Mouse (Mus musculus): Measurements from ENCODE around the gene Clpx.
"Not testable (repeated sequence)": the region's sequence is repeated elsewhere in the genome, so short reads cannot be mapped to it uniquely, and the experiment has no call there.

The Clpx gene

DNA sequence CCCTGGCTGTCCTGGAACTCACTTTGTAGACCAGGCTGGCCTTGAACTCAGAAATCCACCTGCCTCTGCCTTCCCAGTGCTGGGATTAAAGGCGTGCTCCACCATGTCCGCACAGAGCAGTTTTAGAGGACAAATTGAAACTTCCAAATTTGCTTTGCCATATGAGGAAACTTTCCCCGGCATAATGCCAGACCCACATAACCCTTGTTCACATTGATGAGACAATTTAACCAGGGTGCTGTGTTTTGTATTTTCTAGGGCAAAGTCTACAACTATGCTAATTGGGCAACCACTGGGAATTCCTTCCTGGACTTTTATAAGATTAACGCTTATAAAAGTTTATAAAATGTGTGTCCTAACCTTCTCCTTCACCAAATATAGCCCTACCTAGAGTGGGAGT is 4.1 kb upstream of the Clpx start:
- DNase-seq (ENCODE audit: extremely low spot score, low spot score), result no peak

GRCm38 (mm10) chr9:65292421-65292820 is 1.6 kb upstream of the Clpx start:
- DNase-seq (ENCODE audit: extremely low spot score, low spot score), result no peak

DNA sequence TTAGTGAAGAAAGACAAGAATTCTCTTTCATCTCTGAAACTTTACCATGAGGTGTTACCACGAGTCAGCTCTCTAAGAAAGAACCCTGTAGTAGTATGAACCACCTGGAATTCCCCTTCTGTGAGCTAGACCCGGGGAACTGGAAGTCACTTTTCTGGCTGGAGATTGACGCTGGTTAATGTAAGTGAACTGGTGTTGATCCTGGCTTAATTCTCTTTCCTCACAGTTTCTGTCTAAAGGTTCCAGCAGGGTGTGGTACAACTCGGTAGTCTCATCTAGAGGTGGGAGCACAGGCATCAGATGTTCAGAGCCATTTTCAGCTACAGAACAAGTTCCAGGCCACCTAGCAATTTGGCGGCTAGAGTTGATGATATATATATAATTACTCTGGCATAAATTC is 941 bp upstream of the Clpx start:
- DNase-seq (ENCODE audit: extremely low spot score, low spot score), result peak; percentile 16

DNA sequence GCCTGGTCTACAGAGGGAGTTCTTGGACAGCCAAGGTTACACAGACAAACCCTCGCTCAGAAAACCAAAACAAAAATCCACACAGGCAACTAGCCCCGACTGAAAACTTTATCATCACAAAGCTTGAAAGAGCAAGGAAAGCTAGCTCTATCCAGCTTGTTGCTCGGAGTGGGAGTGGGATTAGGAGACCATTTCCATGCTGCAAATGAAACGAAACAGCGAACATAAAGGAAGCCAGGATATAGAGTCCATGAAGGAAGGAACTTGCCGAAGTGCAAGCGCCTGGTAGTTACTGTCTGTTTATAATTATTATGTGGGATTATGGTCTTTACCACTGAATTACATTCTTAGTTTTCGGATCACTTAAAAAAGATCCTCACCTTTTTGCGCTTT is 484 bp upstream of the Clpx start:
- DNase-seq (ENCODE audit: extremely low spot score, low spot score), result peak; percentile 37

GRCm38 (mm10) chr9:65294716-65295378 is 787 bp downstream of the Clpx start:
- no peak for DNase-seq (ENCODE audit: extremely low spot score, low spot score)

DNA sequence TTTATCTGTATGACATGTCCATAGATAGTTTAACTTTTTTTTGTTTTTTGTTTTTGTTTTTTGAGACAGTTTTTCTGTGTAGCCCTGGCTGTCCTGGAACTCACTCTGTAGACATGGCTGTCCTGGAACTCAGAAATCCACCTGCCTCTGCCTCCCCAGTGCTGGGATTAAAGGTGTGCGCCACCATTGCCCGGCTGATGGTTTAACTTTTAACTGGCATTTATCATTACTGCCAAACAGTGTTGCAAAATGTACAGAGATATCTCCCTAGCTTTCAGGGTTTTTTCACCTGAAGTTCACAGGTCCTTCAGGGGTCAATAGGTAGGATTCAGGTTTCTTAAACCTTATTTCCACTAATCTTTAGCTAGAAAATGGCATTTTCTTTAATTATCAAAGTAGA is 3.0 kb downstream of the Clpx start:
- DNase-seq (ENCODE audit: extremely low spot score, low spot score), result no peak

DNA sequence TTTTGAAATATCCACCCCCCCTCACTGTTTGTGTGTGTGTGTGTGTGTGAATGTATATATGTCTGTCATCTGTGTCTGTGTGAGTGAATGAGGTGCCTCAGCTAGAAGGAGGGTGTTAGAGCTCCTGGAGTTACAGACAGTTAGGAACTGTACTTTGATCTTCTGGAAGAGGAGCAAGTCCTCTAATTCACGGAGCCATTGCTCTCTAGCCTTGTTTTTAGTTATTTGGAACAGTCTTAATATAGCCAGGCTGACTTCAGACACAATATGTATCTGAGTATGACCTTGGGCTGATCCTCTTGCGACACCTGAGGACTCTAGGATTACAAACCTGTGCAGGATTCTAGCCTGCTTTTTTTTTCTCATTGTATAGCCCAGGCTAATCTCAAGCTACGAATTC is 4.7 kb downstream of the Clpx start:
- no peak for DNase-seq (ENCODE audit: extremely low spot score, low spot score)

DNA sequence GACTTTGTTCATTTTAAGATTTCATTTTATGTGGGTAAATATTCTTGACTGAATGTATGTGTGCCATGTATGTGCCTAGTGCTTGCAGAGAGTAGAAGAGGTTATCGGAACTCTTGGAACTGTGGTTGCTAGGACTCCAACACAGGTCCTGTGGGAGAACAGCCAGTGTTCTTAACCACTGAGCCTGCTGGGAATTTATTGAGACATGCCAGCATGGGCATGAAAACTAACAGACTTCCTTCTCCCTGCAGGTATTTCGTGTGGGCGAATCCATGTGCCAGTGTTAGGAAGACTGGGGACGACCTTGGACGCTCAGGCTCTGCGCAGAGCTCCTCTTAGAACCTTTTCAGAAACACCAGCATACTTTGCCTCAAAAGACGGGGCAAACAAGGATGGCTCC is 5.6 kb downstream of the Clpx start:
- no peak for DNase-seq (ENCODE audit: extremely low spot score, low spot score)

- DNase-seq (ENCODE audit: extremely low spot score, low spot score), result no peak
Observed at GRCm38 (mm10) chr9:65302327-65302983, 8.4 kb downstream of the Clpx start.

DNA sequence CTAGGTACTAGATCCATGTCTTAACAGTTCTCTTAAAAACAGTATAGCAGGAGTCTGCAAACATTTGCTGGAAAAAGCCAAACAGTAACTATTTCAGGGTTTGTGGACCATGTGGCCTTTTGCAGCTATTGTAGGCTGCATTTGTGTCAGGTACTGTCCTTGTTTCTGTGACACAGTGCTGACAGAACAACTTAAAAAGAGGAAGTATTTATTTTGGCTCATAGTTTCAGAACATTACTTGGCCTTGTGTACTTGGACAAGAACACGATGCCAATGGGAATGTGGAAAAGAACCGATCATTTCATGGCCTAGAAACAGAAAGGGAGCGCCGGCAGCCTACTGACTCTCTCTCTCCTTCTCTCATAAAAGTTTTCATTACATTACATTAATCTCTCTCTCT is 9.5 kb downstream of the Clpx start:
- DNase-seq (ENCODE audit: extremely low spot score, low spot score), result no peak

DNA sequence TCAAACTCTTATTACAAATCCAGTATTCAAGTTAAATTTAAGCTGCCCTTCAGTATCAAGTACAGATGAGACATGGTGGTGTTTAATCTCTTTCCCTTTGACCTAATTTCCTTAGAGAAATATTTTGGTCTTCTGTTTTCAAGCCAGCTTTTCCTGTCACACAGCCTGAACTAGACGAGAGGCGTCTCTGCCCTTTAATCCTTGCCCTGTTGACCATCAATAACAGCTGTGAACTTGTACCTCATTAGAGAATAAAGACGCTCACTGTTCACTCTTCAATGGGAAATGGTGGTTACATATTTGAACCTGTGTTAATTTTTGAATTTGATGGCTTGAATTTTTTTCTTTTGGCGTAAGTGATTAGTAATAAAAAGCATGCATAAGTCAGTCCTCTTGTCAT is 10.2 kb downstream of the Clpx start:
- DNase-seq (ENCODE audit: extremely low spot score, low spot score), result no peak

DNA sequence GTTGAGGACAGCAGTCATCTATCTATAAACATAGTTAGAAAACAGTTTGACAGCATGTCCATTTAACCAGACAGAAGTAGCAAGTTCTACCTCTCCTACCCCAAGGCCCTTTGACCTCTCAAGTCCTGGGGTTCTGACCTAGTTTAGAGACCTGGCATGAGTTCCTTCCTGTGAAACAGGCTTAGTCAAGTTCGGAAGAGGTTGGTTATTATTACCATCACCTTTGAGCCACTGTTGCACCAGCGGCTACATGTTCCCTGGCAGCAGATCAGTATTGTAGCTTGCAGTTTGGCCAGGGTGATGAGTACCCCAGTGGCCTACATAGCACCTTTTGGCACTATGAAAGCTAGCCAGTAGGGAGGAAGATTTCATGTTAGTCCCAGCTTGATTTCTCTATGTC is 12.6 kb downstream of the Clpx start:
- no peak for DNase-seq (ENCODE audit: extremely low spot score, low spot score)

- DNase-seq (ENCODE audit: extremely low spot score, low spot score), result no peak
Observed at GRCm38 (mm10) chr9:65308011-65308410, 14.0 kb downstream of the Clpx start.

DNA sequence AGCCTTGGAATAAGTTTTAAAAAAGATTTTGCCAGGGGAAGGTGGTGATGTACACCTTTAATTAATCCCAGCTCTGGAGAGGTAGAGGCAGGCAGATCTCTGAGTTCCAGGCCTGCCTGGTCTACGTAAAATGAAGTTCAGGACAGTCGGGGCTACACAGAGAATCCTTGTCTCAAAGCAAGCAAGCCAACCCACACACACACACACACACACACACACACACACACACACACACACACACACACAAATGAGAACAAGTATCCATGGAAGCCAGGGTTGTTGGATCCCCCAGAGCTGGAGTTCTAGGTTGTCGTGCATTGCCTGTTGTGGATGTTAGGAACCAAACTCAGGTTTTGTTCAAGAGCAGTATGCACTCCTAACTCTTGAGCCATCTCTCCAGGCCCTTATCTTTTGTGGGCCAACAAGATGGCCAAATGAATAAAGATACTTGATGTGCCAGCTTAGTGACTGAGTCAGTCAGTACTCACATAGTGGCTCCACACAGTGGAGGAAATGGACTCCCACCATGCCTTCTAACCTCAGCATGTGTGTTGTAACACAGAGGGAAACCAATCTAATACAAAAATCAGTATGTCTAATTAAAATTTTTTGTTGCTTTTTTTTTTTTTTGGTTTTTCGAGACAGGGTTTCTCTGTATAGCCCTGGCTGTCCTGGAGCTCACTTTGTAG is 18.8 kb downstream of the Clpx start:
- peak; percentile 19 for DNase-seq (ENCODE audit: extremely low spot score, low spot score)

- no peak for DNase-seq (ENCODE audit: extremely low spot score, low spot score)
Observed at GRCm38 (mm10) chr9:65313846-65314245, 19.8 kb downstream of the Clpx start.

DNA sequence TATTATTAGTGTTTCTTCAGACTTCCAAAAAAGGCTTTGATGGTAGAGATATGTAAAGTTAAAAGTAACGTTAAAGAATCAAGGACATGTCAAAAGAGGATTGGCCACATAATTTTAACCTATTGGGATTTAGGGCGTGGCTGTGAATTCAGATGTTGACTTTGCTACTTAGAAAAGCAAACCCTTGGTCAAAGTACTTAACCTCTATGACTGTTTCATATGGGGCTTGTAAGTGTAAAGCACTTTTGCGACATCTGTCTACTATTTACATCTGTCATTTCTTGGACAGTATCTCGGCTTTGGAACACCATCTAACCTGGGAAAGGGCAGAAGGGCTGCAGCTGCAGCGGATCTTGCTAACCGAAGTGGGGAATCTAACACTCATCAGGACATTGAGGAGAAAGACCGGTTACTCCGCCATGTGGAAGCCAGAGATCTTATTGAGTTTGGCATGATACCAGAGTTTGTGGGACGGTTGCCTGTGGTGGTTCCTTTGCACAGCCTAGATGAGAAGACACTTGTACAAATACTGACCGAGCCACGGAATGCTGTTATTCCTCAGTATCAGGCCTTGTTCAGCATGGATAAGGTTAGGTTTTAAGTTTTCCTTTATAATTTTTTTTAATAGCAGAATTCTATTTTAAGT is 28.3 kb downstream of the Clpx start:
- DNase-seq (ENCODE audit: extremely low spot score, low spot score), result no peak

GRCm38 (mm10) chr9:65325971-65326370 is 31.9 kb downstream of the Clpx start:
- no peak for DNase-seq (ENCODE audit: extremely low spot score, low spot score)

DNA sequence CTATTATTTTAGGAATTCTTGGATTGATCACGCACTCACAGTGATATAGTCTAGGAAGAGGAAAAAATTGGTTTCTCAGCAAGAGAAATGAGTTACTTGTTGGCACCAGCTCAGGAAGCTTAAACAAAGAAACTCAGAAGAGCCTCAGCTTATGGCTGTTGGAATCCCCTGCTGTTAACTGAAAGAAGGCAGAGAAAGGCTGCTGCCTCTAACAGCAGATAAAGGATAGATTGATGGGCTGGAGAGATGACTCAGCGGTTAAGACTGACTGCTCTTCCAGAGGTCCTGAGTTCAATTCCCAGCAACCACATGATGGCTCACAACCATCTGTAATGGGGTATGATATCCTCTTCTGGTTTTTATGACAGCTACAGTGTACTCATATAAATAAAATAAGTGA is 33.3 kb downstream of the Clpx start:
- DNase-seq (ENCODE audit: extremely low spot score, low spot score), result no peak

GRCm38 (mm10) chr9:65333958-65334357 is 39.9 kb downstream of the Clpx start:
- DNase-seq (ENCODE audit: extremely low spot score, low spot score), result no peak

GRCm38 (mm10) chr9:65339146-65339545 is 45.1 kb downstream of the Clpx start:
- no peak for DNase-seq (ENCODE audit: extremely low spot score, low spot score)

DNA sequence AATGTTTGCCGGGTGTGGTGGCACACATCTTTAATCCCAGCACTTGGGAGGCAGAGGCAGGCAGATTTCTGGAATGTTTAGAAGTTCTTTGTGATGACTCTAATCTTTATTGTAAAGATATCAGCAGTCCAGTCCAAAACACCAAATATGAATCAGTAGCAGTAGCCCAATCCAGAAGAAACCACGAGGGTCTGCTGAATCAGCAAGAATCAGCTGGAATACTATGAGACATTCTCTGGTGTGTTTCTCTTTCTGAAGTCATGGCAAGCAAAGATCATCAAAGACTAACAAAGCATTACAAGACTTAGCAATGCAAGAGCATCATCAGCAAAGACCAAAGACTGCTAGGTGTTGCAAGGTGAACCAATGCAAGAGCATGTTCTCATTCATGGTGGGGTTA is 46.4 kb downstream of the Clpx start:
- DNase-seq (ENCODE audit: extremely low spot score, low spot score), result no peak

DNA sequence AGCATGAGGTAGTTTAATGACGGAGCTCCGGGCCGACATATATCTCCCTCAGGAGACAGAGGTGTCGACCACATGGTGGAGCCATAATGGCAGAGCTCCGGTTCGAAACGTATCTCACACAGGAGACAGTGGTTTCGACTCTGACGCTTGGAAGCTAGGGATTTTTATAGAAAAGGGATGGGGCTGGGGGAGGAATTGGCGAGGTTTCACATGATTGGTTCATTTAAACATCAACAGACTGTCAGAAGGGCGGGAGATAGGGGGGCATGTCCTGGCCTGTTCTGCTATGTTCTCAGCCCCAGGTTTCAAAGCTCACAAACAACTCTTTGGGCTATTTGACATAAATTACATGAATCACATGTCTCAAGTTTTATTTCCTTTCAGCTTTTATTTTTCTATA is 51.4 kb downstream of the Clpx start:
- DNase-seq (ENCODE audit: extremely low spot score, low spot score), result not testable (repeated sequence)
